Mouse (Mus musculus) cerebellum, adult 2 months (tissue): Measurements from ENCODE around the gene Nr1h4.

Experiments used
- CTCF ChIP-seq: fragments of 200-500 bp; IDR thresholded peaks from 2 replicates; pipeline ENCODE4 v1.5.1; 2011; ENCODE audit warnings: low read depth, mild to moderate bottlenecking, control low read depth, low read length, moderate library complexity, borderline replicate concordance; ENCODE audit not compliant: insufficient read depth
- POLR2A ChIP-seq: fragments of 200-500 bp; IDR thresholded peaks from 2 replicates; pipeline ENCODE4 v1.6.1; 2011; ENCODE audit warnings: low read length, control low read depth, borderline replicate concordance; ENCODE audit not compliant: insufficient read depth

DNA sequence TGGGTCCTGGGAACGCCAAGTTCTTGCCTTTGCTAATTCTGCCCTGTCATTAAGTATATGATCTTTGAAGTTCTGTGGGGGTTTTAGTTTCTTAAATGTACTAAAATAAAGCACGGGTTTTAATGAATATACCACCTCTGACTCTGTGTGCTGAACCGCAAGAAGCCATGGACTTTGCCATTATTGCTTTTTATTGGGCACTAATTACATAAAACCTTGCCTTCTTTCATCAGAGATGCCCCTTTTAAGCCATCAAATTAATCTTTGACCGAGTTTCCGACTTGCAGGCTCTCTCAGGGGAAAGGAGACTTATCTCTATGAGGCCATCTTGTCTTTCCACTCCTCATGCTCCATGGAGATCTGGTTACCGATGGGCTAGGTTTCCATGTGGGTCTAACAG lies 20.8 kb downstream of the Nr1h4 start:
- TF ChIP-seq CTCF (no peak), POLR2A (no peak)
